Mouse (Mus musculus) large intestine, adult 2 months (tissue): Measurements from ENCODE around the gene Serpina10. TPM values are rescaled to one million over a fixed set of nuclear protein-coding genes. Genes with fewer than 3 reads are reported as not detected.
"Not testable (repeated sequence)": the region's sequence is repeated elsewhere in the genome, so short reads cannot be mapped to it uniquely, and the experiment has no call there.

Experiments used
- DNase-seq: peaks from one replicate; pipeline ENCODE4 v3.0.0-alpha.2; 2012; ENCODE audit warnings: low read depth, low spot score
- WGBS: fragments of 180-500 bp; shearing (Covaris S2); methylation state at CpG from one replicate; pipeline ENCODE4 v1.1.7; 2018; 5-methylcytosine and 5-hydroxymethylcytosine counted together
- polyA plus RNA-seq: library from polyadenylated mRNA; depleted of rRNA; stranded (reverse); fragments of >200 nt; gene quantifications from 2 replicates; pipeline ENCODE4 v1.2.3, GENCODE M21; 2012; rRNA removed

The Serpina10 gene
- polyA plus RNA-seq, result 2.1 and 3.0 TPM in 2 replicates

DNA sequence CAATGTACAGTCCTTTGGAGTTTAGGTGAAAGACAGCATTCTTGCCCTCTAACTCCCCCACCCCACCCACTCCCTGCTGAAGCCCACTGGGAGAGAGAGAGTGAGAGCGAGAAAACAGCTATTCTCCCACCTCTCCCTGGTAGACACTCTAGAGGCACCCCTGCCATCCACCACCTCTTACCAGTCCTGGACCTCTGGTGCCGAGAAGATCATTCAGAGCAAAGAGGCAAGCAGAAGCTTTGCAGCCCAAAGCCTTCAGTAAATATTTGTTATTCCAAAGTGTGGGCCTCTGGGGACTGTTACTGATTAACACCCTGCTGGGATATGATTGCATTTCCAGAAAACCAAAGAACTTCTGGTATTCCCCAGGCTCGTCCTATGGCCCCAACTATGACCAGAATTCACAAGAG lies at the start of gene Serpina10:
TSS of gene Serpina10 (minus strand) at position 242 of the 410 bp plus-strand sequence.
- WGBS, result 37% methylated on average over 3 of the region's 3 CpGs
- DNase-seq, result no peak

- 94% methylated on average over 1 of the region's 1 CpGs for WGBS
- not testable (repeated sequence) for DNase-seq
Observed at GRCm38 (mm10) chr12:103679853-103680252, 48.6 kb upstream of the Serpina10 start.

GRCm38 (mm10) chr12:103676039-103676438 lies 44.8 kb upstream of the Serpina10 start, which contains the start of gene Serpina16:
Gene Serpina16, minus strand, starts transcription at chr12:103676139.
- 93% methylated on average over 1 of the region's 1 CpGs for WGBS
- no peak for DNase-seq

DNA sequence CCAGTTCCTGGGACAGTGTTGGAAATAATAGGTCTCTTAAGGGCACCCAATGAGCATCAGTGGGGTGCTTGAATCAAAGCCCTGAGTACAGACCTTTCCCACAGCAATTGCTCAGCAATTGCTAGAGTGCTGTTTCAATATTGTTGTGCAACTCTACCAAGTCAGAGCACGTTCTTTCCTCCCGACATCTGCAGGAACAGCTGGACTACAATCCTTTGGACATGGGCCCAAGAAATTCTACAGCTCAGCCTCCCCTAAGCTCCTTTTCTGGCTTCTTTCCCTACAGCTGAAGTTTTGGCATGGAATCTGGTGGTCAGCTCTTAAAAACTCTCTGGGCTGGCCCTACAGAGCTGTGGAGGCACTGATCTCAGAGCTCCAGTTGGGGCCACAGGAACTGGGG lies 41.9 kb upstream of the Serpina10 start:
- DNase-seq, result no peak
- 44% methylated on average over 2 of the region's 2 CpGs for WGBS

DNA sequence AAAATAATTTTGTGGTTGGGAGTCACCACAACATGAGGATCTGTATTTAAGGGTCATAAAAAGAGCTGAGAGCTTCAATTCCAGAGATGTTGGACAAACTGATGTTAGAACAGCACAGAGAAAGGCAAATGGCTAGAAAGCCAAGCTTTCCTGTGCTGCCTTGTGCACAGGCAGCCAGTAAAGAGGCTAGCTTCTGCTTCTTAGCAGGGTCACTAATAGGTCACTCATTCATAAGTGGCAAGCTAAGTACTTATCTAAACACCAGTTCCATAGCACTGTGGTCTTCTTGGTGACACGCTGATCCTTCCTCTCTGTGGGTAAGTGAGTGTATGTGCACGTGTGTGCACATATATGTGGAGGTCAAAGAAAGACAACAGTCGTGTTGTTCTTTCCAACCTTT lies 40.2 kb upstream of the Serpina10 start:
- DNase-seq, result no peak
- 68% methylated on average over 3 of the region's 3 CpGs for WGBS

GRCm38 (mm10) chr12:103670964-103671363 lies 39.7 kb upstream of the Serpina10 start:
- WGBS, result 56% methylated on average over 2 of the region's 2 CpGs
- DNase-seq, result no peak

GRCm38 (mm10) chr12:103670344-103670743 lies 39.1 kb upstream of the Serpina10 start:
- WGBS, result 59% methylated on average over 5 of the region's 5 CpGs
- no peak for DNase-seq

GRCm38 (mm10) chr12:103665286-103665685 lies 34.0 kb upstream of the Serpina10 start:
- WGBS, result 66% methylated on average over 3 of the region's 3 CpGs
- no peak for DNase-seq

DNA sequence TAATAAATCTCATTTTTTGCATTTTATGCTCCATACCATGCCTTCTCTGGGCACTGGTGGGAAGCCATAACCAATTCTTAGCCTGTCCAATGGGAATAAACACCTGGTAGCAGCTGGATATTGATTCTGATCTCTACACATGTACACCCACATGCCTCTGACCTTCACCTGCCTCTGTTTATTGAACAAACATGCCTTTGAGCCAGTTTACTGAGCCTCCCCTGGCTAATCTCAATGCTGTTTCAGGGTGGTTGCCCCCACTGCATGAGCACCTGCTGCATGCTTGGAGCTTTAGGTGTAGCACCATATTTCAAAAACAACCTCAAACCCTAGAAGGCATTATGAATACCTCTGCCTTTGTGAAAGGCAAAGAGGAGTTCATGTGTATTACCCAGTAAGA lies 30.8 kb upstream of the Serpina10 start:
- DNase-seq, result not testable (repeated sequence)

DNA sequence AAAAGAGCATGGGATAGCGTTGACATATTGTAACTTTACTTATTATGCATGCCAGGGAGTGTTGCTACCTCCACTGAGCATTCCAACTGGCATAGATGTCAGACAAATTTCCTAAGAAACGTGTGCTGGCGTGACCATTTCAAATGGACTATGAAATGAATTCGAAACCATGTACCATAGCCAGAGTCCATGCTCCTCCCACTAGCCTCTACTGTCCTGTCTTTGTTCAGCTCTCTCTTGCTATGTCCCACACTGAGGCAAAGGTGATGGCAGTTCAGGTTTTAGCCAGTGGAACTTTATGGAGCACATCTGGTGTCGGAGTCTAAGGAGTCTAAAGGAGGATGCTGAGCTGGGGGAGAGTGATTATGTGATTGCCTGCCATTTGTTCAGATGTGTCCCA lies 28.8 kb upstream of the Serpina10 start:
- 85% methylated on average over 5 of the region's 5 CpGs for WGBS
- no peak for DNase-seq

GRCm38 (mm10) chr12:103659171-103659570 lies 27.9 kb upstream of the Serpina10 start:
- DNase-seq, result no peak
- 62% methylated on average over 2 of the region's 2 CpGs for WGBS

DNA sequence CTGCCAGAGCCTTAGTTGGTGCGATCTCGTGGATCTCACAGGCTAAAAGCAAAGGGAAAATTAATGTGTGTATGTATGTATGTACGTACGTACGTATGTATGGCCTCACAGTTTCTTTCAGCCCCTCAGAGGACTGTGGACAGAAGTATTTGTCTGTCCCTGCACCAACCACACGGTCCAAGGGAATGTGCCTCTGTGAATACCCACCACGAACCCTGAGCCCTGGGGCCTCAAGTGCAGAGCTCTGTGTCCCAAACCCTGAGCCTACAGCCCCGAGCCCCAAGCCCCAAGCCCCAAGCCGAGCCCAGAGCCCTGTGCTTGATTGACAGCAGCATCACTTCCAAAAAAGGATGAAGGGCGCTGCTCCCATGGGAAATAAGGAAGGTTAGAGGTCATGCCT lies 26.7 kb upstream of the Serpina10 start:
- no peak for DNase-seq
- WGBS, result 84% methylated on average over 10 of the region's 10 CpGs

GRCm38 (mm10) chr12:103656848-103657626 lies 25.8 kb upstream of the Serpina10 start, which contains the start of gene Serpina6:
Gene Serpina6, minus strand, starts transcription at chr12:103657212.
- DNase-seq, result no peak
- 48% methylated on average over 9 of the region's 9 CpGs for WGBS

DNA sequence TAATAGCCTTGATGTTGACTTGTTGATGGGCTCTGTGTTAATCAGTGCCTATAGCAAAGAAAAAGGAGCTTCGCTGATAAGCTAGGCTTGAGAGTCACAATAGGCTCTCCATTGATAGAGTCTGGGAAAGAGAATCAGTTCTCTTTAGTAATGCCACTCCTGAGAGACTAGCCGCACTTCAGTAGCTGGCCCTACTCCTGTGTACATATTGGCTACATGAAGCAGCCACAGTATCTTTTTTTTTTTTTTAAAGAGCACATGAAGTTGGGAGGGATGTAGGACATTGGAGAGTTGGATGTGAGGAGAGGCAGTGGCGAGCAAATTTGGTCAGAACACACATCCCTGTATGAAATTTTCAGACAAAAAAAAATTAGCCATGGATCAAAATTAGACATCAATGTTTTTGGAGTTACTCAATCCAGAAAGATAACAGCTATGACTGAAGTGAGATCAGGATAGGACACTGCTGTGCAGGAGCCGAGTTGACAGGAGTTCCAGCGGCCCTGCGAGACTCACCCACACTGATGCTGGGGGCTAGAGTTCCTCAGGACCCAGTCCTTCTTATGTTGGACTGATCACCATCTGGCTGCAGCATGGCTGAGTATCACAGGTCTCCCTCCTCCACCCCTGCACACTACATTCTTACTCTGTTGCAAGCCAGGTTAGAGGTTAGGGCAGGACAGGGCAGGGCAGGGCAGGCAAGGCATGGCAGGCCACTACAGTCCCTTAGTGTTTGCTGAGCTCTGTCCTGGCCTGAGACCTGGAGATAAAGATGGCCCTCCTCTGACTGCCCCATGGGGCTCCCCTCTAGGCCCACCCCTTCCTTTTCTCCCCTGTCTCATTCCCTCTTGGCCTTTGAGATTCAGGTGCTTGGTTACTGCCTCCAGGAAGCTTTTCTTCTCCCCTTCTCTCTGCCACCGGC lies 24.1 kb upstream of the Serpina10 start:
- WGBS, result 82% methylated on average over 7 of the region's 7 CpGs
- DNase-seq, result no peak

DNA sequence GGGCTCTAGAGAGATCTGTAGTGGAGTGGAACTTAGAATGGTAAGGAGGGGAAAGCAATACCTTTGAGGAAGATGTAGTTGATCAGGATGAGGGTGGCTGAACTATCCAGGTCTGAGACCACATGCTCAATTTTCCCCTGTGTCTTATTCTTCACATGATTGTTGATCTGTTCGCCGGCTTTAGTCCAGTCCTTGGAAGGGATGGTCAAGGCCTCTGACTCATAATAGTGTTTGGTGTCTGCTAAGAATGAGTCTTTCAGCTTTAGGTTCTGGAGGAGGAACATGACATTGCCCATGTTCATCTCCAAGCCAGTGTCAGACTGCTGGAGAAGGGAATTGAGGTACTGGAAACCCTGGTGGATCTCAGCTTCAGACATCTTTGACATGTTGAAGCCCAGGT lies 22.6 kb upstream of the Serpina10 start:
- WGBS, result 95% methylated on average over 2 of the region's 2 CpGs
- no peak for DNase-seq

GRCm38 (mm10) chr12:103646314-103646713 lies 15.1 kb upstream of the Serpina10 start:
- WGBS, result 67% methylated on average over 2 of the region's 2 CpGs
- DNase-seq, result no peak

DNA sequence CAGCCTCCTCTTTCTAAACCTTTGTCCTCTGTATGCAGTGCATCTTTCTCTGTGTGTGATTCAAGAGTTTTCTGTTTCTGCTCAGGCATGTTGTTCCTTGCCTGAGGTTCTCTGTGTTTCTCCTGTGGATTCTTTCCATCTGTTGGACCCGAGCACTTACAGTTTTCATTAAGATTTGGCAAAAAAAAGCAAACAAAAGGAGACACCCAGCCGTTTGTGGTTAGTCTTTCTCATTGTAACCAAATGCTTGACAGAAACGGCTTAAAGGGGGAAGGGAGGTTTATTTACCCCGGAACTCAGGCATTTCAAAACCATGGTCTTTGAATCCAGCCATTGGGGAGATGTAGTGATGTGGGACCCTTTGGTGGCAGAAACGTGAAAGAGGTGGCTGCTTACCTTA lies 13.4 kb upstream of the Serpina10 start:
- 26% methylated on average over 5 of the region's 5 CpGs for WGBS
- no peak for DNase-seq

DNA sequence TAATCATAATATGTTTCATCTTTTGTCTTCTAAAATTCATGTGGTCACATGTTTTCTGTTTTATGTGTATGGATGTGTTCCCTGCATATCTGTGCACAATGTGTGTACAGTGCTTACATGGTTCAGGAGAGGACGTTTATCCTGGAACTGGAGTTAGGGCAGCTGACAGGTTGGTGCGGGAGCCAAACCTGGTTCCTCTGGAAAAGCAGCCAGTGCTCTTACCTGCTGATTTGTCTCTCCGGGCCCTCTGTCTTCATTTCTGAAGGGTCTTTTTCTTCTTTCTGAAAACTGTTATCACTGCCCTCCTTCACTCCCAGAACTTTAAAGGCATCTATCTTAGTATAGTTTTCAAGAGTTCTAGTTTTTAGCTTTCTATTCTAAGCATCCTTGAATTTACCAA lies 12.6 kb upstream of the Serpina10 start:
- DNase-seq, result no peak
- whole genome bisulfite sequencing, result 84% methylated on average over 3 of the region's 3 CpGs

- peak; percentile 18 for DNase-seq
- 0% methylated on average over 2 of the region's 2 CpGs for WGBS
Observed at GRCm38 (mm10) chr12:103643336-103643735, 12.1 kb upstream of the Serpina10 start.

- WGBS, result 52% methylated on average over 2 of the region's 2 CpGs
- DNase-seq, result no peak
Observed at GRCm38 (mm10) chr12:103635846-103636245, 4.6 kb upstream of the Serpina10 start.
